Mouse (Mus musculus) embryonic stem cell, embryonic (primary cell): ENCODE measurements around the gene Spata13.

Experiments
- CTCF ChIA-PET, 4 experiments: fragments of 300-600 bp in 2 of 4; fragments of 350-600 bp in 2 of 4; sonication (Branson Sonifier 250); formaldehyde crosslinking; loops; one replicate each; lab custom pipeline; 2022; ENCODE audit warnings: inconsistent platforms in 2 of 4; lab: Charles Lee
- POLR2A ChIA-PET, 4 experiments: fragments of 300-600 bp in 2 of 4; fragments of 350-600 bp in 2 of 4; sonication (Branson Sonifier 250); formaldehyde crosslinking; loops; one replicate each; lab custom pipeline; 2022; ENCODE audit warnings: antibody characterized with exemption in 4 of 4, inconsistent platforms in 1 of 4; lab: Charles Lee

The Spata13 gene

GRCm38 (mm10) chr14:60659498-60659897 lies 25.7 kb downstream of the Spata13 start:
- ChIA-PET POLR2A (interaction anchor here in 1 of 4 experiments (0.9 kb wide), 1 partner anchor 14 kb away, joined by 6 read pairs; no protein-coding TSS in a partner anchor), CTCF (interaction anchor here in 1 of 4 experiments (0.6 kb wide), 1 partner anchor 133 kb away, joined by 3 read pairs; no protein-coding TSS in a partner anchor)

- ChIA-PET CTCF (no interaction called here), POLR2A (interaction anchor here in 1 of 4 experiments (0.7 to 1.3 kb wide), 3 partner anchors 10 to 348 kb away, joined by 3 to 6 read pairs (median 3); no protein-coding TSS in a partner anchor)
Measured at GRCm38 (mm10) chr14:60660591-60660990, 26.8 kb downstream of the Spata13 start.

- CTCF ChIA-PET: no interaction called here
- POLR2A ChIA-PET: interaction anchor here in 1 of 4 experiments (0.7 to 1.3 kb wide), 3 partner anchors 9 to 349 kb away, joined by 3 to 6 read pairs (median 3); no protein-coding TSS in a partner anchor
Measured at GRCm38 (mm10) chr14:60661281-60661680, 27.5 kb downstream of the Spata13 start.

- ChIA-PET CTCF (no interaction called here), POLR2A (no interaction called here)
Measured at GRCm38 (mm10) chr14:60663309-60663940, 29.6 kb downstream of the Spata13 start.

GRCm38 (mm10) chr14:60664641-60665040 lies 30.8 kb downstream of the Spata13 start:
- ChIA-PET POLR2A (interaction anchor here in 1 of 4 experiments (0.8 kb wide), 1 partner anchor 10 kb away, joined by 3 read pairs; no protein-coding TSS in a partner anchor), CTCF (no interaction called here)

- POLR2A ChIA-PET: no interaction called here
- CTCF ChIA-PET: no interaction called here
Measured at GRCm38 (mm10) chr14:60665263-60665662, 31.5 kb downstream of the Spata13 start.

GRCm38 (mm10) chr14:60666252-60666651 lies 32.5 kb downstream of the Spata13 start:
- POLR2A ChIA-PET: no interaction called here
- CTCF ChIA-PET: no interaction called here

- POLR2A ChIA-PET: interaction anchor here in 1 of 4 experiments (0.6 to 1.5 kb wide), 5 partner anchors 9 to 406 kb away, joined by 3 to 4 read pairs (median 4); no protein-coding TSS in a partner anchor
- CTCF ChIA-PET: interaction anchor here in 2 of 4 experiments (0.6 kb wide), 2 partner anchors 21 to 156 kb away, joined by 3 to 4 read pairs; no protein-coding TSS in a partner anchor
Measured at GRCm38 (mm10) chr14:60670191-60670590, 36.4 kb downstream of the Spata13 start.

GRCm38 (mm10) chr14:60671504-60671903 lies 37.7 kb downstream of the Spata13 start:
- POLR2A ChIA-PET: no interaction called here
- CTCF ChIA-PET: no interaction called here

GRCm38 (mm10) chr14:60675697-60676096 lies 41.9 kb downstream of the Spata13 start:
- CTCF ChIA-PET: no interaction called here
- POLR2A ChIA-PET: interaction anchor here in 1 of 4 experiments (1.2 kb wide), 1 partner anchor 11 kb away, joined by 3 read pairs; no protein-coding TSS in a partner anchor

- CTCF ChIA-PET: interaction anchor here in 1 of 4 experiments (0.8 kb wide), 1 partner anchor 16 kb away, joined by 3 read pairs; no protein-coding TSS in a partner anchor
- POLR2A ChIA-PET: interaction anchor here in 1 of 4 experiments (0.6 to 0.7 kb wide), 2 partner anchors 39 to 85 kb away, joined by 3 to 10 read pairs; no protein-coding TSS in a partner anchor
Measured at GRCm38 (mm10) chr14:60676625-60677314, 43.0 kb downstream of the Spata13 start.

GRCm38 (mm10) chr14:60682361-60683023 lies 48.7 kb downstream of the Spata13 start:
- ChIA-PET CTCF (interaction anchor here in 1 of 4 experiments (0.9 kb wide), 1 partner anchor 160 kb away, joined by 3 read pairs; no protein-coding TSS in a partner anchor), POLR2A (no interaction called here)

GRCm38 (mm10) chr14:60683989-60684388 lies 50.2 kb downstream of the Spata13 start:
- ChIA-PET POLR2A (interaction anchor here in 1 of 4 experiments (0.5 to 1.2 kb wide), 3 partner anchors 14 to 622 kb away, joined by 4 read pairs; no protein-coding TSS in a partner anchor), CTCF (interaction anchor here (0.6 to 1.5 kb wide), 6 partner anchors 10 to 422 kb away, joined by 3 to 5 read pairs (median 3); no protein-coding TSS in a partner anchor)

- ChIA-PET CTCF (interaction anchor here in 1 of 4 experiments (1.6 kb wide), 1 partner anchor 162 kb away, joined by 5 read pairs; no protein-coding TSS in a partner anchor), POLR2A (no interaction called here)
Measured at GRCm38 (mm10) chr14:60686733-60687132, 52.9 kb downstream of the Spata13 start.

GRCm38 (mm10) chr14:60687241-60687640 lies 53.4 kb downstream of the Spata13 start:
- ChIA-PET CTCF (interaction anchor here in 1 of 4 experiments (1.6 kb wide), 1 partner anchor 162 kb away, joined by 5 read pairs; no protein-coding TSS in a partner anchor), POLR2A (no interaction called here)

- POLR2A ChIA-PET: interaction anchor here in 1 of 4 experiments (1.2 kb wide), 1 partner anchor 15 kb away, joined by 3 read pairs; no protein-coding TSS in a partner anchor
- CTCF ChIA-PET: interaction anchor here in 3 of 4 experiments (0.7 to 1.6 kb wide), 7 partner anchors 135 to 175 kb away, joined by 3 to 9 read pairs (median 4); no protein-coding TSS in a partner anchor
Measured at GRCm38 (mm10) chr14:60688509-60689205, 54.9 kb downstream of the Spata13 start.

GRCm38 (mm10) chr14:60689768-60690167 lies 56.0 kb downstream of the Spata13 start:
- CTCF ChIA-PET: interaction anchor here in 3 of 4 experiments (0.6 to 2.3 kb wide), 6 partner anchors 79 to 176 kb away, joined by 3 to 9 read pairs (median 6); no protein-coding TSS in a partner anchor

More at GRCm38 (mm10) chr14:60689768-60690167, 56.0 kb downstream of the Spata13 start:
- POLR2A ChIA-PET: interaction anchor here in 1 of 4 experiments (1.2 kb wide), 1 partner anchor 16 kb away, joined by 3 read pairs; no protein-coding TSS in a partner anchor
